Mouse (Mus musculus): ENCODE data around the gene Pnkp. TPM values are rescaled to one million over a fixed set of nuclear protein-coding genes. Genes with fewer than 3 reads are reported as not detected.

Gene Pnkp
- total RNA-seq, 2 experiments from 2014 or later = 19.2 to 20.2 TPM

GRCm38 (mm10) chr7:44900632-44901031 is 43.7 kb downstream of the Pnkp start:
- no peak for DNase-seq (ENCODE audit: low spot score)

DNA sequence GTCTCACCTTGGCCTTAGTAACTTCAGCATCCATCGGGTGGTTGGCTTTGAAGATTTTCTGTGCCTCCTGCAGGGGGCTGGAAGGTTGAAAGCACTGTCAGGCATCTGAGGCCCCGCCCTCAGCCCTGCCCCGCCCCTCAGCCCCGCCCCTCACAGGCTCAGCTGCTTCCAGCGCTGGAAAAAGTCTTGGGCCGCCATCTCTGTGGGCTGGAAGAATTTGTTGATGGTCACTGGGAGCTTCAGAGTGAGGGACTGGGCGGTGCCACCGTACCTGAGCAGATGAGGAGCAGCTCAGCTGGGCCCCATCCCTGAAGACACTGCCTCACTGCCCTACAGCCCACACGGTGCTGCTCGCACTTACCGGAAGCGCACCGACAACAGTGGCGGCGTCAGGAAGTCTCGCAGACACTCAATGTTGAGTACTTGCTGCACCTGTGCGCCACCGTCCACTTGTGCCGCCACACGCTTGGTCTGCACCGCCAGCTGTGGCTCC is 44.3 kb downstream of the Pnkp start:
- DNase-seq (ENCODE audit: low spot score) = no peak

GRCm38 (mm10) chr7:44905430-44905829 is 48.5 kb downstream of the Pnkp start:
- no peak for DNase-seq (ENCODE audit: low spot score)

GRCm38 (mm10) chr7:44908706-44909476 is 52.0 kb downstream of the Pnkp start:
- no peak for DNase-seq (ENCODE audit: low spot score)

Small RNA genes within 50 kb of the gene (microRNA-seq; reads per million reads assigned to microRNA genes)
- gene Mir707 = not detected

Other genes with a start within 250 kb of the Pnkp start
- gene Myh14, start 186.3 kb upstream of the Pnkp start, total RNA-seq (2021) = 10 to 100 TPM; 43.2 to 45.2 TPM
- gene Izumo2, start 148.4 kb upstream of the Pnkp start, total RNA-seq (2021) = not detected
- gene Vrk3, start 108.7 kb upstream of the Pnkp start, total RNA-seq (2021) = 10 to 100 TPM; 19.5 to 19.8 TPM
- gene Zfp473, start 106.1 kb upstream of the Pnkp start, total RNA-seq (2021) = not detected
- 10 to 100 TPM; 20.1 to 25.2 TPM for gene Nup62, start 41.1 kb upstream of the Pnkp start, total RNA-seq (2021)
- 1 to 10 TPM; 2.3 to 3.5 TPM for gene Il4i1, start 40.8 kb upstream of the Pnkp start, total RNA-seq (2021)
- gene Atf5, start 40.5 kb upstream of the Pnkp start, total RNA-seq (2021) = 10 to 100 TPM; 62.4 to 99.0 TPM
- gene Akt1s1, start 8.1 kb upstream of the Pnkp start, total RNA-seq (2021) = 100 to 1,000 TPM; 130 to 144 TPM
- gene Tbc1d17, start 8.1 kb upstream of the Pnkp start, total RNA-seq (2021) = 10 to 100 TPM; 46.8 to 61.0 TPM
- gene Ptov1, start 12.6 kb downstream of the Pnkp start, total RNA-seq (2021) = 100 to 1,000 TPM; 143 to 148 TPM
- gene Med25, start 35.6 kb downstream of the Pnkp start, total RNA-seq (2021) = 10 to 100 TPM; 60.5 to 62.8 TPM
- gene Fuz, start 38.9 kb downstream of the Pnkp start, total RNA-seq (2021) = 10 to 100 TPM; 16.6 to 17.6 TPM
- 10 to 100 TPM; 59.8 to 64.4 TPM for gene Ap2a1, start 72.4 kb downstream of the Pnkp start, total RNA-seq (2021)
- gene Tsks, start 86.1 kb downstream of the Pnkp start, total RNA-seq (2021) = not detected
- gene Cpt1c, start 117.7 kb downstream of the Pnkp start, total RNA-seq (2021) = 1 to 10 TPM in 1 of 2 experiments, under 1 TPM in 1; 0.64 to 1.4 TPM
- 100 to 1,000 TPM; 119 to 139 TPM for gene Prmt1, start 129.4 kb downstream of the Pnkp start, total RNA-seq (2021)
- gene Irf3, start 140.5 kb downstream of the Pnkp start, total RNA-seq (2021) = 10 to 100 TPM; 15.0 to 19.1 TPM
- gene Bcl2l12, start 141.6 kb downstream of the Pnkp start, total RNA-seq (2021) = 1 to 10 TPM; 8.4 to 8.5 TPM
- 10 to 100 TPM; 41.3 to 46.2 TPM for gene Scaf1, start 159.2 kb downstream of the Pnkp start, total RNA-seq (2021)
- 10 to 100 TPM; 20.8 to 26.8 TPM for gene Rras, start 160.8 kb downstream of the Pnkp start, total RNA-seq (2021)
- gene Prr12, start 195.7 kb downstream of the Pnkp start, total RNA-seq (2021) = 10 to 100 TPM; 13.1 to 16.0 TPM
- gene Nosip, start 205.3 kb downstream of the Pnkp start, total RNA-seq (2021) = 10 to 100 TPM; 27.9 to 28.3 TPM
- gene Prrg2, start 205.5 kb downstream of the Pnkp start, total RNA-seq (2021) = 10 to 100 TPM; 10.2 to 10.4 TPM
- gene Rcn3, start 235.1 kb downstream of the Pnkp start, total RNA-seq (2021) = 10 to 100 TPM in 1 of 2 experiments, 1 to 10 TPM in 1; 8.0 to 12.5 TPM
- 10 to 100 TPM; 27.4 to 29.1 TPM for gene Fcgrt, start 246.7 kb downstream of the Pnkp start, total RNA-seq (2021)

Measured in gastrocnemius, adult 18-20 months (tissue).